Mouse (Mus musculus) 416B (cell line): ENCODE results near the gene Btg3.
A peak's percentile ranks its signal among the peaks of the same experiment; 100 is the strongest.

Source experiments
- DNase-seq: peaks from one replicate; pipeline ENCODE4 v3.0.0; 2011; ENCODE audit warnings: low read depth

The Btg3 gene

DNA sequence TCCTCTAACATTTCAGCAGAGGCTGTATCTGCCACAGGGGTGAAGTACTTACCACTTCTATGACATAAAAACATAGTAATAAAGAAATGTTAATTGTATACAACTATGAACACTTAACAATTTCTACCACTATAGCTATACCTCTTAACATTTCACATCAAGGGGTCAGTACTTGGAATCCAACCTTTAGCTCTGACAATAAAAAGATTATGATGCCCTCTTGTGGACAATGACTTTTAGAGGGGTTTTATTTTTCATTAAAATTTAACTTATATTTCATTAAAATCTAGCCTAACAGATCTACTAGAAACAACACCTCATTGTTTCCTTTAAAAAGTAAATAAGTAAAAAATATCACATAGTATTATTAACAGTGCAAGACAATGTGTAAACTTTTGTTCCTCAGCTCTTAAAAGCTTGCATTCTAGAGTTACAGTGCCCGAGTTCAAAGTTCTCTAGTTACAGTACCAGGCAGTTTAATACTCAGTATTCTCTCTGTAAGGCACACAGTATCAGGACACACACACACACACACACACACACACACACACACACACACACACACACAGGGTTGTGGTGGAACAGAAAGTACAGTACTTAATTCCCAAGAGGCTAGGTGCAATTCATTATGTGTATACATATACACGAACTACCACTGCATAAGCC, 30.2 kb downstream of the Btg3 start:
- peak; percentile 15 for DNase-seq

- no peak for DNase-seq
These were observed 33.2 kb downstream of the Btg3 start for GRCm38 (mm10) chr16:78343792-78344191.

DNA sequence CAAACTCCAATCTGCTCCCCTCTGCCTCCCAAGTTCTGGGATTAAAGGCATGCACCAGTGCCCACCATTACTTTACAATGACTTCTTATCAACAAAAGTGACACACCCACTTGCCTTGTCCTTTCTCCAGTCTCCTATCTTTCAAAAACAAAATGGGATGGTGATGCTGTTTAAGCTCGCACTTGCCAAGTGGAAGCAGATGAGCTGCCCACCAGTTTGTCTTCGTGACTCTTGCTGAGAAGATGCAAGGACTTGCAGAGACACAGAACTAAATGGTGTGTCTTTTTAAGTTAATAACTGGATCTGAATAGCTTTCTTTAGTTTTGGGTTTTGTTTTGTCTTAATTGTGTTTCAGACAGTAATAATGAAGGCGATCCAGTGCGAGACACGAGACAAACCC, 34.2 kb downstream of the Btg3 start:
- no peak for DNase-seq

DNA sequence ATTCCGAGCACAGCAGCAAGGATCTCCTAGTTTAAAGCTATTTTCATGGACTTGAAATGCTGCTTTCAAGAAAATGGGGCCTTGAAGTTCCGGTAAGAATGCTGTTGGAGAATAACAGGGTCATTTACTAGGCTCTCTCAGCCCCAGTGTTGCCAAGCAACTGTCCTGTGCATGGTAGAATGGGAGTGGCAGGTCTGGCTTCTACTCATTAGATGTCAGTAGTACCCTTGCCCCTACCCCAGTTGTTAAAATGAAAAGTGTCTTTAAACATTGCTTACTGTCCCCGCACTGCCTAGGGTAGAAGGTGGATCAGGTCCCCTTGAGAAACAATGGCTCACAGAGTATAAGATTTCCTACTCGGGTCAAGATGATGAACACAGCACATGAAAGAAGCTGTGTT, 35.6 kb downstream of the Btg3 start:
- DNase-seq = no peak

DNA sequence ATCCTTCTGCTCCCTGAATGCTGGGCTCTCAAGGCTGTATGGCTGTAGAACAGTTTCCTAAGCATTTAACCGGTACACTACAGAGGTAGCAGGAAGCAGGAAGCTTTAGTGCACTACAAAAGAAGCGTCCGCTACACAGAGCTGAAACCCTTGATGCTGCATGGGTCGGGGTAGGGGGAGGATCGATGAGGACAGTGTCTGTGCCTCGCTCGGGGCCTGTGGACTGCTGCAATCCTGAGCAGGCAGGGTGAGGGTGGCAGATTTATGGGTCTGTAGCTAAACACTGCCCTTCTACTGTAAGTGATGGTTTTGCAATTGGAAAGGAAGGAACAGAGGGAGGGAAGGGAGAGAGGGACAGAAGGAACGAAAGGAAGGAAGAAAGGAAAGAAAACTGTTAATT, 39.8 kb downstream of the Btg3 start:
- no peak for DNase-seq

DNA sequence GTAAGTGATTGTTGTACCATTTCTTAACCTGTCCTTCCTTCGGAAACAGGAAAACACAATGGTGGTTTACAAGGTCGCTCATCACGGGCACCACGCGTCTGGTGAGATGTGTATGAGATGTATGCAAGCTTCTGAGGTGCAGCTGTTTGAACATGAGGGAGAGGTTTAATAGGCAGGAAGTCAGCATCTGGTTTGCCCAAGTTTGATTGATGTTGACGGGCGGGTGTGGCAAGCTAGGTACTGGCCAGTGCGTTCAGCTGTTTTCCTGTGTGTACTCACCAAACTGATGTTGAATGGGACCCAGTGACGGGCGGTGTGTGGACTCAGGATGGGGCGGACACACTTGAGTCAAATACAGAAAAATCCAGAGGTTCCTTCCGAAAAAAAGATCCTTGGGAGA, 49.0 kb downstream of the Btg3 start:
- no peak for DNase-seq

DNA sequence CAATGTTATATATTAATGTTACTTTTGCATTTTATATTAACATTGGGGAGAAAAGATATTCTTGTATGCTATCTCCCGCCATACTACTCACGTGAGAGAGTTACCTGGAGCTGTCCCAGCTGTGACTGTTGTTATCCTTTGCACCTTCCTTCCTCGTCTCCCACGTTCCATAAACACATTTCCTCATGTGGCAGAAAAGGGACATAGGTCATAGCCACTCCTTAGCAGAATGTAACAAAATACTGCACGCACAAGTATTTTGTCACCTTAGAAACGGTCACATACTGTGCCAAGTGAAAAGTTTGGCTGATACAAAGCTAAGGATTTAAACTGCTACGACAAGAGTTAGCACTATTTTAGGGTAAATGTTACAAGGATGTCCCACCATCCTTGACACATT, 49.4 kb downstream of the Btg3 start:
- no peak for DNase-seq

- DNase-seq = no peak
These were observed 50.8 kb downstream of the Btg3 start for GRCm38 (mm10) chr16:78325972-78326848.

- DNase-seq = no peak
These were observed 54.9 kb downstream of the Btg3 start for GRCm38 (mm10) chr16:78322140-78322539.

DNA sequence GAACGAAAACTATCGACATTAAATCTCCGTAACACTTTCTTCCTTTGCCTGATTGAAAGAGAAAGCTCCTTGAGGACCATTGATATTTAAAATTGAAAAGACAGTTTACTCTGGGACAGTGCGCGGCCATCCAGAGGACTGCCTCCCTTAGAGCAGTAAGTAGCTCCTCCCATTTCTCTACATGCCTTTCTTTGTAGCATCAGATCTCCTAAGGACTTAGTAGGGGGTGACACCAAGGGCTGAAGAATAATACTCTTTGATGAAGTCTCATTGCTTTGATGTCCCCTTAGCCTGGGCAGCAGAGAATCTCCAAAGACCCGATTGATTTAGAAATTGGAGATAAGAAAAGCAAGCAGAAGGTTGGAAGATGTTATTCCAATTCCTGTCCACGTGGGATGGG, 55.4 kb downstream of the Btg3 start:
- no peak for DNase-seq

DNA sequence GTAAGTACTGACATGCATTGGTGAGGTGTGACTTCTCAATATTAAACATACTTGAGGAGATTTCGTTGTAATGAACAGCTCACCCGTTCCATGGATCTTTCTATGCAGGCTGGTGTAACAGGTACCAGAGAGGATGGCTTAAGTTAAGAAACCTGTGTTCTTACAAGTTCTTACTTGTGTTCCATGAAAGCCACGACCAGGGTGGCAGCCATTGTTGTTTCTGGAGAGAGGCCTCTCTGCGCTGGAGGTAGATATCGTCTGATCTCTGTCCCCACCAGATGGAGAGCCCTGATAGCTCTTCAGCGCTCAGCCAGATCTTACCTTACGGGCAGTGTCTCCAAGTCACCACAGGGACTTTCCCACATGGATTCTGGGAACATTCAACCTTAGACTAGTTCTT, 57.3 kb downstream of the Btg3 start:
- DNase-seq = no peak

- peak; percentile 2 for DNase-seq
These were observed 59.0 kb downstream of the Btg3 start for GRCm38 (mm10) chr16:78317960-78318359.

DNA sequence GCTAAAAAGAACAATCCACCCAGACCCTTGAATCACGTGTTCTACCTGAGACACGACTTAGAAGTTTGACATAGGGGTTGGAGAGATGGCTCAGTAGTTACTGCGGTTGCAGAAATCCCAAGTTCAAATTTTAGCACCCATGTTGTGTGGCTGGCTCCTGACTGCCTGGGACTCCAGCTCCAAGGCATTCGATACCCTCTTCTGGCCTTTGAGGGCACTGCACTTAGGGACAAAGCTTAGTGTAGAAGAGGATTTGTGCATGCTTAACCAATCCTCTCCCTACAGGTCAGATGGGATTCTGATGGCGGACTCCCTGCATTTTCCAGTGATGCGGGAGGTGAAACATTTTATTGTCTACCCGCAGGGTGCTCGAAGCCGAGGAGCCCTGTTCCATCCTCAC, 60.1 kb downstream of the Btg3 start:
- peak; percentile 1 for DNase-seq

DNA sequence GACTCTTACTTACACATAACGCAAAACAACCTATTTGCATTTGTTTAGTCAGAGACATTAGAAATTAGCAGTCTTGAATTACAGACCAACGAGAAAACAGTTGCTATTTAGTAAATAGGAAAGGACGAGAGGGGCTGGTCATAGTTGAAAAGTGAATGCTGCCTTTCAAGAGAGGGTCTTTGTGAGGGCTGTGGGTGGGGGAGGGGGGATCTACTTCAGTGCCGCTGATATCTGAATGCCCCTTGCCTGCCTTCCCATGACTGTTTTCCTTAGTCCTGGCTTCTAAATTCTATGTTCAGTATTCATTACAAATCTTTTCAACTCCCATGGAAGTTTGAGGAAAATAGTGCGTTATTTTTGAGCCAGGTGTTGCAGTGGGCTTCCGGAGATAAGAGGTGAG, 63.0 kb downstream of the Btg3 start:
- no peak for DNase-seq

DNA sequence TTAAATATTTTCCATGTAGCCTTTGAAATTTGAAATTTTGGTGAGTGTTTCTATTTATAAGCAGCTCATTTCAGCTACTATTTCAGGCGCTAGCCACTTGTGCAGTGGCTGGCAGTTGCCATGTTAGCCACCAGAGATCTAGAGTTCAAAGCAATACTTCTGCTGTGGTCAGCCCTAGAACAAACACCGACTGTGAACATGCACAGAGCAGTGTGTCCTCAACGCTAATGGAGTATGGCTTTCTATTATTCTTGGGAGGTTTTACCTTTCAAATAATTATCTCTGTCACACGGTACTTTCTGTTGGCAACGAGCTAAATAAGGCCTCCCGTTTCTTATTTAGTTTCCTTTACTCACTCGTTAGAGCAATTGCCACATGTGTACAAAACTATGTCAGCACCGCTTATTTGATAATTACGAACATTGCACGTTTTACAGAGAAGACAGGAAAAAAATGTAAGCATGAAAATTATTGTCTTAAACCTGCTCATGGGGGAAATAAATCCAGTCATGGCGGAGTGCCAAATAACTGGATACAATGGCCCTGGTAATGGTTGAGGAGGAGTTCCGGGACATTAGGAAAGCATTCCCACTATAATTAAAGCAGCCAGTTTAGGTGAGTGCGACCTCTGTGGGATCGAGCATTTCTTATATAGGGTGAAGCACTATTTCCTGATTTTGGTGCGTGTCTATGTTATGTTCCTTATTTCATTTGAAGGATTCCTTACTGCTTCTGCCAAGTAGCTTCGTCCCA, 63.7 kb downstream of the Btg3 start:
- no peak for DNase-seq

GRCm38 (mm10) chr16:78309258-78309657, 67.7 kb downstream of the Btg3 start:
- no peak for DNase-seq

DNA sequence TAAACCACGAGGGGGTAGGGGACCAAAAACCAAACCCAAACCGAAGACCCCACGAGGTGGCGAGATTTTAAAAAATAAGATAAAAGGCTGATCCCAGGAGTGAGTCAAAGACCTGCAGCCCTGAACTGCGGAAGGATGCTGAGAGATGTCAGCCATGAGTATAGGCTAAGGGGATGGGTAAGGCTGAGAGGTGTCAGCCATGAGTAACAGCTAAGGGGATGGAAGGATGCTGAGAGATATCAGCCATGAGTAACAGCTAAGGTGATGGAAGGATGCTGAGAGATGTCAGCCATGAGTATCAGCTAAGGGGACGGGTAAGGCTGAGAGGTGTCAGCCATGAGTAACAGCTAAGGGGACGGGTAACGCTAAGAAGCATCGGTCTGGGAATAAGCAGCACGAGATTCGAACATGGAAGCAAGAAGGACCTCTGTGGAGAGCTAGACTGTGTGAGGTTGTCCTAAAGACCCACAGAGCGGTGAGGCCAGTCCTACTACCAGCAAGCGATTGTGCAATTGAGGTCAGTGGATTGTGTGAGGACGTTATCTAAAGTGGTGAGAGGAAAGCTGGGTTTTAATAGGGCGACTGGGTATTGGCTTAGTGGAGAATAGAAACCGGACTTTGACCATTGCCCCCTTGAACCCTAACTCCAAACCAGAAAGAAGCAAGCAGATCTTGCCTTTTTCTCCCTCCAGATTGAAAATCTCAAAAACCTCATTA, 69.4 kb downstream of the Btg3 start:
- no peak for DNase-seq

GRCm38 (mm10) chr16:78306606-78307005, 70.4 kb downstream of the Btg3 start:
- DNase-seq = no peak

DNA sequence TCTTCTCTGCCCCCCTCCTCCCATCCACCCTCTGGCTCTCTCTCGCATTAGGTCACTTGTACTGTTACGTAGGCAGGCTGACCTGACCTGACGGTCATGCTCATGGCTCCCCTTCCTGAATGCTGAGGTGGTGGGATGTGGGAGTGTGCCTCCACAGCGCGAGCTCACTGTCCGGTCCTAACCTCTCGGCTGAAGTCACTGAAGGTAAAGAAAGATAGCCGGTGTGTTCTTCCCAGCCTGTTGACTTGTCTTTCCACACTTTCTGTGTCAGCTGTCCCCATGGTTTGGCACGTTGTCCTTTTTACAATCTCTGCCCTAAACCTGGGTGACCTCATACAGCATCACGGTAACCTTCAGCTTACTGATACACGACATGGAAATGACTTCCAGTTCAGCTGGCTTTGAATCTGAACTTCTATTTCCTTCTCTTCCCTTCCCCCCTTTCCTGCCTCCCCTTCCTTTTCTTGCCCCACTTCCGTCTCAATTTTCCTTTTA, 71.3 kb downstream of the Btg3 start:
- no peak for DNase-seq

- DNase-seq = no peak
These were observed 74.3 kb downstream of the Btg3 start for GRCm38 (mm10) chr16:78302678-78303050.

DNA sequence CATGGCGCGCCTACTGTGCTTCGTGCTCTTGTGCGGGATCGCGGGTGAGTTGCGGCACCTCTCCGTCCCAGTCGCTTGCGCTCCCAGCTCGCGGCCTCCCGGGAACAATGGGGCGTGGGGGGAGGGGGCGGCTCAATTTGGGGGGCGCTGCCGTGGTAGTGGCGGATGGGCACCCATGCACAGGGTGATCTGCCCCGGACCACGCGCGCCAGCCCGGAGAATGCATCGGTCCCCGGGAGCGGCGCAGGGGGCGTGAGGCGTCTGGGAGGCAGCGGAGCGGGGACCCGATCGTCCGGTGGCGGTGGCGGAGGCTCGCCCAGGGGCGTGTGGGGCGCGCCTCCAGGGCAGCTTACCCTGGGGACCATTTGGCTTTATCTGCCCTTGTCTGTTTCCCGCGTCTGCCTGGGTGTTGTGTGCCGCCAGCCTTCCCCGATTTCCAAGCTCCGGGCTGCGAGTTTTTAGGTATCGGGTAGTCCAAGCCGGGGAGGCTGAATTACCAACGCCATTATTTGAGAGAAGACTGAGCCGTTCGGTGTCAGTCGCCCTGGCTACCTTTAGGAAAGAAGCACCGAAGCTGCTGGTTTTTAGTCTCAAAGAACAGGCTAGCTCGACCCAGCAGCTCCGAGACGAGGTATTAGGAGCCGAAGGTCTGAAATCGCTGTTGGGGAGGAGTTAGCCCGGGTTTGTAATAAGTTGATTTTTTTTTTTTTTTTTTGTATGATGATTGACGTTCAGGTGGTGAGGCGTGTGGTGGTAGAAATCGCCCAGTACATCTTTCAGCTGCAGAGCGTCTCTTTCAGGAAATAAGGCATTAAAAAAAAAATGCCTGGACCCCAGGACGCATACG, 74.9 kb downstream of the Btg3 start:
- no peak for DNase-seq
